Mouse (Mus musculus) kidney, adult 2 months (tissue): ENCODE measurements around the gene Shisa8. TPM values are rescaled to one million over a fixed set of nuclear protein-coding genes. Genes with fewer than 3 reads are reported as not detected.

Experiments
- DNase-seq: peaks from one replicate; pipeline ENCODE4 v3.0.0; 2021
- H3K27ac ChIP-seq: fragments of 200-500 bp; 2 replicates; pipeline ENCODE4 v1.5.1; 2012; ENCODE audit warnings: low read depth, low read length, control low read depth, inconsistent platforms; ENCODE audit not compliant: insufficient read depth
- H3K27me3 ChIP-seq: fragments of 200-500 bp; replicated peaks from 2 replicates; pipeline ENCODE4 v1.6.1; 2012; ENCODE audit warnings: mild to moderate bottlenecking, moderate library complexity, low read length, inconsistent platforms; ENCODE audit not compliant: control insufficient read depth, insufficient read depth
- H3K36me3 ChIP-seq: fragments of 200-500 bp; 2 replicates; pipeline ENCODE4 v1.6.1; 2012; ENCODE audit warnings: mild to moderate bottlenecking, moderate library complexity, low read length, inconsistent platforms; ENCODE audit not compliant: control insufficient read depth, insufficient read depth
- H3K4me1 ChIP-seq: fragments of 200-500 bp; 2 replicates; pipeline ENCODE4 v1.6.1; 2011; ENCODE audit warnings: low read length; ENCODE audit not compliant: control insufficient read depth, insufficient read depth
- H3K4me3 ChIP-seq: fragments of 200-500 bp; 2 replicates; pipeline ENCODE4 v1.5.1; 2011; ENCODE audit warnings: mild to moderate bottlenecking, low read depth, low read length, control low read depth; ENCODE audit not compliant: insufficient read depth
- CTCF ChIP-seq: fragments of 200-500 bp; conservative IDR thresholded peaks from 2 replicates; pipeline ENCODE4 v1.5.1; 2011; ENCODE audit warnings: low read depth, mild to moderate bottlenecking, control low read depth, low read length, moderate library complexity, mixed read lengths; ENCODE audit not compliant: insufficient read depth, insufficient read length
- POLR2A ChIP-seq: fragments of 200-500 bp; IDR thresholded peaks from one replicate; pipeline ENCODE4 v1.6.1; 2011; ENCODE audit warnings: low read depth, low read length, control low read depth
- WGBS: fragments of 180-500 bp; shearing (Covaris S2); methylation state at CpG from one replicate; pipeline ENCODE4 v1.1.7; 2018; 5-methylcytosine and 5-hydroxymethylcytosine counted together
- polyA plus RNA-seq: library from polyadenylated mRNA; depleted of rRNA; stranded (reverse); fragments of >200 nt; gene quantifications from 2 replicates; pipeline ENCODE4 v1.2.3, GENCODE M21; 2012

The Shisa8 gene
- polyA plus RNA-seq, 1 experiment, result 0.09 TPM

DNA sequence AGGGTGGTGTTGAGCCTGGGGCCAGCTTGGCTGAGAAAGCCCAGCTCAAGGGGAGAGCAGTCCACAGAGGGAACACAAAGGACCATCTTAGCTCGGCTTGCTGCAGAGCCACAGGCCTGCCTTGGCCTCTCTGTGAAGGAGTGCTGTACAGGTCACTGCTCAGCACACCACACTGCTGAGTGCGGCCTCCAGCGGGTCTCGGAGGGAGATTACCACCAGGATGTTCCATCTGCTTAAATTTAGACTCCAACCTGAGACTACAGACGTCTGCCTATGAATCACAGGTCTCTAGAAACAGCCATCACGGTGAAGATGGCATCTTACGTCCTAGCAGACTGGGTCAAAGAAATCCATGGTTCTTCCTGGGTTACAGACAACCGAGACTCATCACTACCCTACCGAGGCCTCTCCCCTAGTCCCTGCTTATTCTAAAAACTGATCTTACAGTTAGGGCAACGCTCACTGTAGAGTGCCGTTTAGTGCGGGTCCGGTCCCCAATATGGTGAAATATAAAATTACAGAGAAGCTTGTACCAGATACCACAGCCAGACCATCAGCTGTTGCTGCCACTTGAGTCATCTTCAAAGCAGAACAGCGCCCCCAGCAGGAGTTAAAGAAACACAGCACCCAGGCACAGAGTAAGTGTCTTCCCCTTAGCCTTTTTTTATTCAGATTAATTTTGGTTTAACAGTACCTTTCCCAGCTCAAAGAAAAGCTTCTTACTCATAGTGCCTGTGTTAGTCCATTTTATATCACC is 8.7 kb upstream of the Shisa8 start:
- Histone ChIP-seq H3K4me3 (no peak overlapping the region), H3K27me3 (no peaks in the 10 kb centered on the region), H3K27ac (no peak overlapping the region), H3K36me3 (no peaks in the 10 kb centered on the region), H3K4me1 (no peaks in the 10 kb centered on the region)
- no peak; the same call in 1 of the 2 replicates for TF ChIP-seq CTCF
- no peak for TF ChIP-seq POLR2A
- no peak for DNase-seq
- WGBS, result 76% methylated on average over 14 of the region's 14 CpGs

DNA sequence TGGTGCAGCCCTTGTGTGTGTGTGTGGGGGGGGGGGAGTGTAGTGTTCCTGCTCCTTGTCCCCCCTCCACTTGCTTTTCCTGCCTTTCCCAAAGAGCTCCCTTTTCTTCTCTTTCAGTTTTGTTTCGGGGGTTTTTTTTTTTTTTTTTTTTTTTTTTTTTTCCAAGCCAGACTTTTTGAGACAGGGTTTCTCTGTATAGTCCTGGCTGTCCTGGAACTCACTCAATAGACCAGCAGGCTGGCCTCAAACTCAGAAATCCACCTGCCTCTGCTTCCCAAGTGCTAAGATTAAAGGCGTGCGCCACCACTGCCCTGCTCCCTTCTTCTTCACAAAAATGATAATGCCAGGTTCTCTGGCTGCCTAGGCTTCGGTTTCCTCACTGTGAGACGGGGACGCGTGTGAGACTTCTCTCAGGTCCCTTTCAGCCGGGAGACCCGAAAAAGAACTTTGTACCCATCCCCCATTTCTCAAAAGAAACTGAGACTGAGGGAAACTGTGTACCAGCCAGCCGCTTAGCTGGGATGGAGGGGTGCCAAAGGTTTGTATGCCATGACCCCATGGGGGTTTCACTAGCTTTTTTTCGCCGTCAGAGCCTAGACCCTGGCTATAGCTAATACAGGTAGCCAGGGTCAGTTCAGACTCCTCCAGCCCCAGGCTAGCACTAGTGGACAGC is 7.5 kb upstream of the Shisa8 start:
- WGBS, result 81% methylated on average over 11 of the region's 12 CpGs
- no peaks in the 10 kb centered on the region for H3K27me3 ChIP-seq
- H3K27ac ChIP-seq, result no peak overlapping the region
- no peak for DNase-seq
- H3K36me3 ChIP-seq, result no peaks in the 10 kb centered on the region
- TF ChIP-seq CTCF, result no peak
- no peak for TF ChIP-seq POLR2A
- H3K4me3 ChIP-seq, result no peak overlapping the region
- no peaks in the 10 kb centered on the region for H3K4me1 ChIP-seq

DNA sequence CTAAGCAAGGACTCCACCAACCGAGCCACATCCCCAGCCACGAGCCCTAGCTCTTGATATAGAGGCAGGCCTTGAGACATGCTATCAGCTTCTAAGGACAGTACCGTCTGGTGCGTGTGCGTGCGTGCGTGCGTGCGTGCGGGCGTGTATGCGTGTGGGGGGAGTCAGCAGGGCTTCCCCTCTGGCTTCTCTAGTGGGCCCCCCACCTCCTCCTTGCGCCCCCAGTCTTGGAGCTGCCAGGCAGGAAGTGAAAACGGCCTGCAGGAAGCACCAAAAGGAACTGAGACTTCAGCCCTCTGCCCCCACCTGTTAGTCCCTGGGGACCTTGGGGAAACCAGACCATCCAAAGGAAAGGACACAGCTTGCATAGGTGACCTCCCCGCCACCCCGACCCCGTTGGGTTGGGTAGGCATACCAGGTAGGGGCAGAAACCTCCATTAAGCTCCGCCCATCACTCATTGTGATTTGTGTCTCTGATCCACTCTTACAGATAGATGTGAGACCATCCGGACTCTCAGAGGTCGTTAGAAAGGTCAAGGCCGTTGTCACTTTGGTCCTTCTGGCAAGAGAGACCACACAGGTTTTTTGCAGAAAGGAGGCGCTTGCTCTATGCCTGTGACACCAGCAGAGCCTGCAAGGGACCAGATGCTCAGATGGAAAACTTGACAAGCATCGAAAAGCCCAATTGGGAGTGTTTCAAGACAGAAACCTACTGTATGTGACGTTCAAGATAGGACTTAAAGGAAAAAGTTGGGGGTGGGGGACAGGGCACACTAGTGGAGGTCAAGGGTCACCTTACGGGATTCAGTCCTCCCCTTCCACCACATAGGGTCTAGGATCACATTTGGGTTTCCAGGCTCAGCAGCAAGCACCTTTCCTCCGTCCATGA is 6.4 kb upstream of the Shisa8 start:
- no peak for TF ChIP-seq CTCF
- no peak for TF ChIP-seq POLR2A
- H3K4me3 ChIP-seq, result no peak overlapping the region
- no peaks in the 10 kb centered on the region for H3K36me3 ChIP-seq
- no peaks in the 10 kb centered on the region for H3K4me1 ChIP-seq
- H3K27ac ChIP-seq, result no peak overlapping the region
- WGBS, result 73% methylated on average over 26 of the region's 26 CpGs
- no peaks in the 10 kb centered on the region for H3K27me3 ChIP-seq
- DNase-seq, result no peak

DNA sequence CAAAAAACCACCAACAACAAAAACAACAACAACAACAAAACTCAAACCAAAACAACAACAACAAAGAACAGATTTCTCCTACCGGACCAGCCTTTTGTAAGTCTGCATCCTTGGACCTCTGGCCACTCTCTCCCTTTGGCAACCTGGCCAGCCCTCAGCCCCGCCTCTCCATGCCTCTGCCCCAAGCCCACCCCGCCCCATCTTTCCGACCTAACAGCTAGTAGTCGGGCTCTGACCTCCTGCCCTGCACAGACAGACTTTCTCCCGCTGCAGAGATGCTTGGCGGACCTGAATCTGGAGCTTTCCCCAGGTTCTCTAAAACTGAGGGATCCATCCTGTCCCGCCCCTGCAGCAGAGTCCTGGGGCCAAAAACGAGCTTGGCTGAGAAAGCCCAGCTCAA is 5.4 kb upstream of the Shisa8 start:
- Histone ChIP-seq H3K4me3 (no peak overlapping the region), H3K27ac (no peak overlapping the region), H3K36me3 (no peaks in the 10 kb centered on the region), H3K27me3 (no peaks in the 10 kb centered on the region), H3K4me1 (no peaks in the 10 kb centered on the region)
- TF ChIP-seq POLR2A (no peak), CTCF (no peak)
- DNase-seq, result no peak
- WGBS, result 58% methylated on average over 9 of the region's 9 CpGs

DNA sequence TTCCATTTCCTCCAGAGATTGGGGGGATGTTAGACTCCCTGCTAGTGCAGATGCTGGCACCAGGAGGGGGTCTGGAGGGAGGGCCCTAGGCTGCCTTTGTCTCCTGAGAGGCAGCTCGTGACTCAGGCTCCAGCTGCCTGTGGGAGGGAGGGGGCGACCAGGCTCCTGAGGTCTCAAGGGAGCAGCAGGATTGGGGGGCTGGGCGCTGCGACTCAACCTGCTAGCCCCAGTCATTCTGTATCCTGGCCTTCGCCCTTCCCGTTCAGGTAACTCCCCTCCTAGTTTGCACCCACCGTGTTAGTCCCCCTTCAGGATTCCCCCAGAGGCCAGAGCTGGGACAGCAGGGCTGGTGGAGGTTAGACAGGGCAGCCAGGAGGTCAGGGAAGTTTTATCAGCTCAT is 4.4 kb upstream of the Shisa8 start:
- H3K4me3 ChIP-seq, result no peak overlapping the region
- WGBS, result 41% methylated on average over 6 of the region's 7 CpGs
- H3K4me1 ChIP-seq, result no peaks in the 10 kb centered on the region
- no peak for TF ChIP-seq POLR2A
- TF ChIP-seq CTCF, result no peak
- no peaks in the 10 kb centered on the region for H3K36me3 ChIP-seq
- H3K27me3 ChIP-seq, result peaks cover 3% of the 10 kb centered on the region
- DNase-seq, result no peak
- H3K27ac ChIP-seq, result no peak overlapping the region

DNA sequence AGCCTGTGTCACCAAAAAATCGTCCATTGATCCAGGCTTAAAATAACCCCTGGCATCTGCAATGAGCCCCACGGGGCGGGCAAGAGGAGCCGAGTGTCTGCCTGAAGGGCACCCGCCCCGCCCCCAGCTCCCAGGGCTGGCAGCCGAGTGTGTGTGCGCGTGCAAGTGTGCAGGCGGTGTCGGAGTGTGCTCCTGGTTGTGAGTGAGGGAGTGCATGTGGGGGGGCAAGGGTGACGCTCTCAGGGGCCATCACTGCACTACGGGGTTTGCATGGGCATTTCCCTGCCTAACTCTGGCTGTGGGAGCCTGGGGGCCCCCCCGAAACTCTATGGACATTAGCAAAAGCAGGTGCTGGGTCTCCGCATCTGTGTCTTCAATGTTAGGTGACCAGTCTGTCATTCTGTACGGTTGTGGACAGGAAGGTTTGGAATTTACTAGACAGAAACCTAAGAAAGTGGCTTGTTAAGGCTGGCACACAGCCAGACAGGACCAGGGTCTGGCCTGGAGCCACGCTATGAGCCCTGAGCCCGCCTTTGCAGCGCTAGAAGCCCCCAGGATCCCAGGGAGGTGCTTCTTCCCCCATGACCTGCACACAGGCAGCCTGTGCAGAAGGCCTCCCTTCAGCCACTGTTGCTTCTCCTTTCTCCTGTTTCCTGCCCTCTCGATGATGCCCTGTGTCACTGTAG is 3.7 kb upstream of the Shisa8 start:
- WGBS, result 61% methylated on average over 20 of the region's 20 CpGs
- no peak for DNase-seq
- Histone ChIP-seq H3K4me1 (no peaks in the 10 kb centered on the region), H3K27me3 (peaks cover 3% of the 10 kb centered on the region), H3K36me3 (no peaks in the 10 kb centered on the region), H3K4me3 (no peak overlapping the region), H3K27ac (no peak overlapping the region)
- TF ChIP-seq POLR2A (no peak), CTCF (no peak)
